Comparison of ENCODE assay signal across 8 mouse cellular contexts in the genomic region with DNA sequence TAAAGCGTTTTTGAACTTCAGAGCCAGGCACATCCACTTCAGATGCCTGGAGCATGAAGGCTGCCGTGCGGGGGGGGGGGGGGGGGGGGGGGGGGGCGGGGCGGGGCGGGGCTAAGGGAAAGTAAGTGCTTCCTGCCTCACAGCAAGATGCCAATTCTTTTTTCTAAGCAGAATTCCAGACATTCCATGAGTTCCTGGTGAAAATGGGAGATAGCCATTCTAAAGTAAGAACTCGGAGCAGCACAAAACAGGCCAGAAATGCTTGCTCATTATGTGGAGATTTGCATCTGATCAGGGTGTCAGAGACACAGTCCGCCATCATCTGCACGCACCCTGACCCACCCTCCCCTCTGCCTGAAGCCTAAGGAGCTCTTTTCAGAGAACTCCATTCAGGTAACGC.
DNase-seq lines count a peak whose midpoint lies in the region; ATAC-seq lines count a peak whose summit lies in the region.

No protein-coding gene starts in this region.

- no peaks in the 10 kb centered on the region for H3K27me3 ChIP-seq in embryonic facial prominence, embryonic 12.5 days
- H3K27me3 ChIP-seq in intestine, embryonic 16.5 days (replicated peaks; ENCODE audit: control insufficient read depth, insufficient read depth, low read length): no peaks in the 10 kb centered on the region

- H3K9me3 ChIP-seq in embryonic facial prominence, embryonic 12.5 days: no peaks in the 10 kb centered on the region
- no peaks in the 10 kb centered on the region for H3K9me3 ChIP-seq in intestine, embryonic 16.5 days (ENCODE audit: control insufficient read depth, low read length)

- H3K4me2 ChIP-seq in embryonic facial prominence, embryonic 12.5 days (replicated peaks): peak overlapping the region; percentile 48
- peak overlapping the region; percentile 45 for H3K4me2 ChIP-seq in intestine, embryonic 16.5 days (ENCODE audit: low read depth, low read length)

- H3K4me1 ChIP-seq in embryonic facial prominence, embryonic 12.5 days: peaks cover 8% of the 10 kb centered on the region; the same call in 1 of the 2 replicates
- H3K4me1 ChIP-seq in intestine, embryonic 16.5 days (ENCODE audit: control insufficient read depth, insufficient read depth, low read length): no peaks in the 10 kb centered on the region

- H3K4me3 ChIP-seq in embryonic facial prominence, embryonic 12.5 days: 0 out of 2 replicates have a peak overlapping the region, but pooled peaks have one; percentile 16
- 0 out of 2 replicates have a peak overlapping the region, but pooled peaks have one; percentile 16 for H3K4me3 ChIP-seq in intestine, embryonic 16.5 days (ENCODE audit: low read length)

- 3% methylated on average over 6 of the region's 10 CpGs for WGBS in embryonic facial prominence, embryonic 12.5 days
- 7% methylated on average over 6 of the region's 10 CpGs for WGBS in intestine, embryonic 16.5 days

- H3K9ac ChIP-seq in embryonic facial prominence, embryonic 12.5 days: no peak overlapping the region
- no peak overlapping the region for H3K9ac ChIP-seq in intestine, embryonic 16.5 days (ENCODE audit: low read depth, low read length)

- peak overlapping the region; percentile 69 for H3K27ac ChIP-seq in embryonic facial prominence, embryonic 12.5 days
- H3K27ac ChIP-seq in intestine, embryonic 16.5 days (ENCODE audit: low read length): no peak overlapping the region; the same call in 1 of the 2 replicates

- H3K36me3 ChIP-seq in embryonic facial prominence, embryonic 12.5 days: no peaks in the 10 kb centered on the region
- no peaks in the 10 kb centered on the region for H3K36me3 ChIP-seq in intestine, embryonic 16.5 days (ENCODE audit: control insufficient read depth, insufficient read depth, low read length)

- peak; percentile 90 for DNase-seq in ES-CJ7 (ENCODE audit: low read depth, low spot score)
- peak; percentile 49 for DNase-seq in lung, postnatal 25 days (ENCODE audit: low spot score)
- DNase-seq in spleen, postnatal 4 days (ENCODE audit: low spot score in 2 of 2): no peak
- DNase-seq in urinary bladder, postnatal 36 days (ENCODE audit: low spot score in 2 of 2): no peak
- DNase-seq in c-Kit-positive CD71-positive TER-119-positive erythroid progenitor cells, embryonic 14.5 days (ENCODE audit: low spot score): no peak

- 0 out of 2 replicates have a peak, but pooled peaks have one; percentile 47 for ATAC-seq in embryonic facial prominence, embryonic 12.5 days (ENCODE audit: insufficient number of reproducible peaks, insufficient read depth, low FRiP score, low TSS enrichment)
- ATAC-seq in intestine, embryonic 16.5 days: peak; percentile 58
- ATAC-seq in megakaryocyte-erythroid progenitor cell, adult 5-6 weeks (replicated peaks; ENCODE audit: low FRiP score, low TSS enrichment, poor library complexity, severe bottlenecking): no peak

Comparison
In these comparisons a context has a peak if more than half of its experiments do, and no peak if none do; other contexts are left out.
1. DNase-seq: peak in ES-CJ7 (single experiment) and lung, postnatal 25 days (single experiment); none in spleen, postnatal 4 days (0 of 2), urinary bladder, postnatal 36 days (0 of 2) and c-Kit-positive CD71-positive TER-119-positive erythroid progenitor cells, embryonic 14.5 days (single experiment).